Mouse (Mus musculus) stomach, adult 2 months (tissue): ENCODE data around the gene Senp6. TPM values are rescaled to one million over a fixed set of nuclear protein-coding genes. Genes with fewer than 3 reads are reported as not detected.

ENCODE experiments used
- polyA plus RNA-seq: library from polyadenylated mRNA; depleted of rRNA; stranded (reverse); fragments of >200 nt; gene quantifications from 2 replicates; pipeline ENCODE4 v1.2.3, GENCODE M21; 2012; rRNA removed

Gene Senp6
- polyA plus RNA-seq: 8.1 and 13.1 TPM in 2 replicates

GRCm38 (mm10) chr9:80066367-80067220 lies at the start of gene Senp6:
Gene Senp6 (plus strand): TSS chr9:80066903.

GRCm38 (mm10) chr9:80164611-80165474 lies 98.1 kb downstream of the Senp6 start, which contains the start of gene Myo6:
Gene Myo6 (plus strand): TSS chr9:80165031.

Other genes with a start within 250 kb of the Senp6 start
- gene Filip1, start 54.1 kb upstream of the Senp6 start, polyA plus RNA-seq: 0.61 and 0.82 TPM in 2 replicates
- gene Myo6, start 98.1 kb downstream of the Senp6 start, polyA plus RNA-seq: 8.1 and 11.2 TPM in 2 replicates